Mouse (Mus musculus) stomach, postnatal 0 days (tissue): Measurements from ENCODE around the gene Fads6. TPM values are rescaled to one million over a fixed set of nuclear protein-coding genes. Genes with fewer than 3 reads are reported as not detected.

Experiments
- ATAC-seq: fragments of 200-750 bp; cut with Nextera tagmentation; 2 replicates; pipeline ENCODE4 v1.8.0; 2017; ENCODE audit not compliant: low FRiP score, low TSS enrichment
- DNase-seq: peaks from one replicate; pipeline ENCODE4 v3.0.0-alpha.2; 2016; ENCODE audit warnings: low spot score
- H3K27ac ChIP-seq: fragments of 300-500 bp; sonication (generic); replicated peaks from 2 replicates; pipeline ENCODE4 v1.5.1; 2014; ENCODE audit warnings: mild to moderate bottlenecking, control low read depth
- H3K27me3 ChIP-seq: fragments of 300-500 bp; sonication (generic); 2 replicates; pipeline ENCODE4 v1.6.1; 2014; ENCODE audit warnings: low read length; ENCODE audit not compliant: control insufficient read depth, insufficient read depth
- H3K36me3 ChIP-seq: fragments of 300-500 bp; sonication (generic); 2 replicates; pipeline ENCODE4 v1.6.1; 2014; ENCODE audit warnings: low read length, mixed read lengths; ENCODE audit not compliant: control insufficient read depth, insufficient read depth
- H3K4me1 ChIP-seq: fragments of 300-500 bp; sonication (generic); replicated peaks from 2 replicates; pipeline ENCODE4 v1.6.1; 2014; ENCODE audit warnings: antibody characterized with exemption; ENCODE audit not compliant: control insufficient read depth, insufficient read depth
- H3K4me2 ChIP-seq: fragments of 300-500 bp; sonication (generic); replicated peaks from 2 replicates; pipeline ENCODE4 v1.6.1; 2014; ENCODE audit warnings: low read depth, mild to moderate bottlenecking, control low read depth, moderate library complexity
- H3K4me3 ChIP-seq: fragments of 300-500 bp; sonication (generic); 2 replicates; pipeline ENCODE4 v1.5.1; 2014; ENCODE audit warnings: low read depth, low read length, control low read depth
- H3K9ac ChIP-seq: fragments of 300-500 bp; sonication (generic); 2 replicates; pipeline ENCODE4 v1.6.1; 2014; ENCODE audit warnings: mild to moderate bottlenecking, low read length, control low read depth, mixed read lengths
- H3K9me3 ChIP-seq: fragments of 300-500 bp; sonication (generic); 2 replicates; pipeline ENCODE4 v1.6.1; 2016; ENCODE audit warnings: low read length; ENCODE audit not compliant: control insufficient read depth
- CTCF ChIP-seq: IDR thresholded peaks from 2 replicates; pipeline ENCODE4 v1.5.1; 2016; ENCODE audit warnings: antibody characterized with exemption, low read depth, mild to moderate bottlenecking, moderate library complexity
- EP300 ChIP-seq: optimal IDR thresholded peaks from 2 replicates; pipeline ENCODE3; 2016; ENCODE audit warnings: antibody characterized with exemption
- WGBS: fragments of 180-500 bp; shearing (Covaris S2); extraction: QIAGEN DNeasy Blood & Tissue Kit; methylation state at CpG from one replicate; pipeline ENCODE4 v1.1.7; 2014; 5-methylcytosine and 5-hydroxymethylcytosine counted together
- polyA plus RNA-seq: library from polyadenylated mRNA; unstranded; fragments of >200 nt; fragmentation: Nextera tagmentation; extraction: Ambion mirVana; gene quantifications from 2 replicates; pipeline ENCODE4 v1.2.1, GENCODE M21; 2015

The Fads6 gene
- polyA plus RNA-seq, 1 experiment from 2014 or later, result 1.3 TPM

DNA sequence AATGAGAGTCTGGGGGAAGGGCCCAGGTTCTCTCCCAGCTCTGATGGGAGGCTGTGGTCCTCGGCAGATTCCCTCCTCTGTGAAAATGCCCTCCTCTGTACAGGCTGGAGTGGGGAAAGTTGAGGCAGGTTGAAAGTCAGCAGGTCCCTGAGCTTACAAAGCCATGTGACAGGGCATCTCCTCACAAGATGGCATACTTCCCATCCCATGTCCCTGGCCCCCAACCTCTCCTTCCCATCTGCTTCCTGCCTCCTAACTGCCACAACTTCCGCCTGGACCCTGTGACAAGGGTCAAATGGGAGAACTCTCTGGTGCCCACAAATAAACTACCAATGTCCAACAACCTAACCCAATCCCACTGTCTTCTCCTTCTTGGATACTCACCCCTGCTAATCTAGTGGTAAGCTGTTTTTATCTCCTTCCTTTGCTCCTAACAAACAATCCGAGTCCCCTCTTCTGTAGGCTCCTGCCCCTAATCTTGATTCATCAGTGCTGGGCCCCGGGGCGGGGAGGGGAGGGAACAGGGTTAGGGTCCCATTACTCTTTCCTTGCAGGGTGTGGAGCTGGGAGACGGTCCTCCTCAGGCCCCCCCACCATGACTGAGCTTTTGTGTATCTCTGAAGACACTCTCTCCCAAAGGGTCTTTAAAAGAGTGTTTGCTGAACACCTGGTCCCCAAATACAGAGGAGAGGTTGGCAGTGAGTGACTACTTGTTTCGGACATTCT lies 33.2 kb downstream of the Fads6 start:
- TF ChIP-seq CTCF (no peak), EP300 (no peak)
- 61% methylated on average over 7 of the region's 7 CpGs for WGBS
- Histone ChIP-seq H3K4me1 (no peaks in the 10 kb centered on the region), H3K36me3 (no peaks in the 10 kb centered on the region), H3K4me3 (no peak overlapping the region), H3K9ac (no peak overlapping the region), H3K9me3 (no peaks in the 10 kb centered on the region), H3K27me3 (peaks cover 15% of the 10 kb centered on the region), H3K4me2 (no peak overlapping the region), H3K27ac (no peak overlapping the region)
- no peak for DNase-seq
- ATAC-seq, result no peak

GRCm38 (mm10) chr11:115262954-115263353 lies 34.5 kb downstream of the Fads6 start:
- H3K36me3 ChIP-seq, result no peaks in the 10 kb centered on the region
- no peak overlapping the region for H3K27ac ChIP-seq
- H3K9ac ChIP-seq, result no peak overlapping the region
- H3K27me3 ChIP-seq, result peaks cover 17% of the 10 kb centered on the region
- 81% methylated on average over 11 of the region's 11 CpGs for WGBS
- no peak overlapping the region for H3K4me2 ChIP-seq
- TF ChIP-seq CTCF (no peak), EP300 (no peak)
- no peaks in the 10 kb centered on the region for H3K4me1 ChIP-seq
- no peak overlapping the region for H3K4me3 ChIP-seq
- DNase-seq (no peak), ATAC-seq (no peak)
- no peaks in the 10 kb centered on the region for H3K9me3 ChIP-seq

DNA sequence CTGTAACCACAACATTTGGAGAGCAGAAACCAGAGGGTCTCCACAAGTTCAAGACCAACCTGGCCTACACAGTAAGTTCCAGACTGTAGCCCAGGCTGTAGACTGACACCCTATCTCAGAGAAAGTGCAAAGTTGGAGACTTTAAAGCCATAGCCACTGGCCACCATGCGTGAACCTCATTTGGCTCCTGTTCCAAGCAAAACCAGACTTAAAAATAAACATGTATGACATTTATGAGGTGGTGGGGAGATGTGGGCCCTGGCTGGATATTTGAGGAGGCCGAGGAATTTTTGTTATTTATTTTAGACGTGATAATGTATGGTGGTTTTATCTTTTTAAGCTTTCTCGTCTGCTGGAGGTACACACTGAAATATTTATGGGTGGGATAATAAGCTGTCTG lies 38.3 kb downstream of the Fads6 start:
- H3K4me1 ChIP-seq, result no peaks in the 10 kb centered on the region
- ATAC-seq, result no peak
- DNase-seq, result no peak
- 34% methylated on average over 4 of the region's 4 CpGs for WGBS
- H3K27me3 ChIP-seq, result peaks cover 3% of the 10 kb centered on the region
- H3K36me3 ChIP-seq, result no peaks in the 10 kb centered on the region
- H3K4me2 ChIP-seq, result no peak overlapping the region
- TF ChIP-seq CTCF, result no peak
- no peak for TF ChIP-seq EP300
- no peak overlapping the region for H3K4me3 ChIP-seq
- H3K9ac ChIP-seq, result no peak overlapping the region
- no peak overlapping the region for H3K27ac ChIP-seq
- no peaks in the 10 kb centered on the region for H3K9me3 ChIP-seq

- H3K27me3 ChIP-seq, result peaks cover 3% of the 10 kb centered on the region
- peak; percentile 77 for DNase-seq
Measured at GRCm38 (mm10) chr11:115257775-115258510, 39.5 kb downstream of the Fads6 start.

DNA sequence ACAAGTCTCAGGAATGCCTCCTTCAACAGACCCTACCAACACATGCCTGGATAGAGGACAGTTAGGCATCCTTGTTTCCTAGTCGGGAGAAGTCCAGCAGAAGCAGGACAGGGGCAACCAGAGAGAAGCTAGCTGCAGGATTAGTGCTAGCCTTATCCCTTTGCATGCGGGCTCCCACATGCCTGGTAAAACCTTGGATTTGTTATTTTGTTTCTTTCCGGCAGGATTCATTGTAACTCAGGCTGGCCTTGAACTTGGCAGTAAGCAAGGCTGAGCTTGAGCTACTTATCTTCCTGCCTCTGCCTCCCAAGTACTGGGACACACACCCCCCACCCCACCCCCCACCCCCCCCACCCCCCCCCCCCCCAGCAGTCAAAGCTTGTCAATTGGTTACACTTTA lies 46.2 kb downstream of the Fads6 start:
- ATAC-seq (no peak), DNase-seq (no peak)
- Histone ChIP-seq H3K4me3 (no peak overlapping the region), H3K9me3 (no peaks in the 10 kb centered on the region), H3K4me1 (no peaks in the 10 kb centered on the region), H3K36me3 (no peaks in the 10 kb centered on the region), H3K9ac (no peak overlapping the region), H3K4me2 (no peak overlapping the region), H3K27ac (no peak overlapping the region), H3K27me3 (peaks cover 14% of the 10 kb centered on the region; the same call in 1 of the 2 replicates)
- no peak for TF ChIP-seq CTCF
- no peak for TF ChIP-seq EP300
- WGBS, result 56% methylated on average over 3 of the region's 3 CpGs

More at GRCm38 (mm10) chr11:115257775-115258510, 39.5 kb downstream of the Fads6 start:
- peak overlapping the region; percentile 18; the same call in 1 of the 2 replicates for H3K4me3 ChIP-seq
- H3K27ac ChIP-seq, result no peak overlapping the region
- no peak overlapping the region for H3K9ac ChIP-seq
- TF ChIP-seq CTCF, result no peak
- TF ChIP-seq EP300, result no peak
- H3K9me3 ChIP-seq, result no peaks in the 10 kb centered on the region
- H3K4me2 ChIP-seq, result no peak overlapping the region; the same call in 1 of the 2 replicates
- no peaks in the 10 kb centered on the region for H3K4me1 ChIP-seq
- peak; percentile 84 for ATAC-seq
- no peaks in the 10 kb centered on the region for H3K36me3 ChIP-seq
- 13% methylated on average over 57 of the region's 59 CpGs for WGBS
